Comparison of ENCODE assay signal across 8 mouse cellular contexts in genomic region chr9:66945647-66946641, GRCm38 (mm10). TPM values are rescaled to one million over a fixed set of nuclear protein-coding genes. Genes with fewer than 3 reads are reported as not detected.
DNase-seq lines count a peak whose midpoint lies in the region; ATAC-seq and TF ChIP-seq lines count a peak whose summit lies in the region.

Gene Rps27l (plus strand): TSS chr9:66946086.

- ATAC-seq in embryonic facial prominence, embryonic 14.5 days (ENCODE audit: low read depth) = peak; percentile 99
- peak; percentile 100 for ATAC-seq in limb, embryonic 13.5 days (ENCODE audit: low FRiP score, low read depth)
- ATAC-seq in midbrain, embryonic 16.5 days = peak; percentile 99

- H3K9ac ChIP-seq in embryonic facial prominence, embryonic 14.5 days (ENCODE audit: low read depth, low read length) = peak within 1 kb of the TSS; percentile 93
- H3K9ac ChIP-seq in heart, adult 2 months (ENCODE audit: low read depth, low read length) = peak within 1 kb of the TSS; percentile 87
- H3K9ac ChIP-seq in limb, embryonic 13.5 days = peak within 1 kb of the TSS; percentile 95
- H3K9ac ChIP-seq in midbrain, embryonic 16.5 days (ENCODE audit: low read depth, low read length) = peak within 1 kb of the TSS; percentile 89

- peak; percentile 90 for TF ChIP-seq POLR2A in heart, adult 2 months (IDR thresholded peaks at IDR 0.05; ENCODE audit: insufficient read depth, low read depth, low read length)

- peaks cover 14% of the 10 kb centered on the region for H3K36me3 ChIP-seq in embryonic facial prominence, embryonic 14.5 days (ENCODE audit: control insufficient read depth, insufficient read depth, low read length)
- H3K36me3 ChIP-seq in heart, adult 2 months (ENCODE audit: control insufficient read depth, insufficient read depth, low read length) = peaks cover 7% of the 10 kb centered on the region
- H3K36me3 ChIP-seq in limb, embryonic 13.5 days = peaks cover 11% of the 10 kb centered on the region
- 0 out of 2 replicates have a peak, but pooled peaks cover 2% of the 10 kb centered on the region for H3K36me3 ChIP-seq in midbrain, embryonic 16.5 days (ENCODE audit: control insufficient read depth, insufficient read depth, low read length)

- intact Hi-C loops in heart, adult 2 months (cut with DNase I) = loop anchor here (2.0 kb wide), 2 partner anchors 27 to 29 kb away; partner anchors contain the start of genes Lactb and Rab8b

- no peak; the same call in 1 of the 2 replicates for TF ChIP-seq EP300 in heart, adult 2 months (IDR thresholded peaks at IDR 0.05; ENCODE audit: insufficient read depth, low read depth, low read length)

- no peaks in the 10 kb centered on the region for H3K79me2 ChIP-seq in heart, adult 2 months (replicated peaks; ENCODE audit: control insufficient read depth, insufficient read depth, low read length)

- H3K27ac ChIP-seq in embryonic facial prominence, embryonic 14.5 days (replicated peaks; ENCODE audit: low read depth, low read length) = peak within 1 kb of the TSS; percentile 97
- H3K27ac ChIP-seq in heart, adult 2 months = peak within 1 kb of the TSS; percentile 98
- peak within 1 kb of the TSS; percentile 96 for H3K27ac ChIP-seq in limb, embryonic 13.5 days
- H3K27ac ChIP-seq in midbrain, embryonic 16.5 days (ENCODE audit: low read length) = peak within 1 kb of the TSS; percentile 96

- H3K4me3 ChIP-seq in embryonic facial prominence, embryonic 14.5 days (ENCODE audit: low read depth, low read length) = peak within 1 kb of the TSS; percentile 98
- H3K4me3 ChIP-seq in heart, adult 2 months = peak within 1 kb of the TSS; percentile 91
- peak within 1 kb of the TSS; percentile 91 for H3K4me3 ChIP-seq in limb, embryonic 13.5 days
- peak within 1 kb of the TSS; percentile 89 for H3K4me3 ChIP-seq in midbrain, embryonic 16.5 days (ENCODE audit: low read depth, low read length)

- peak; percentile 92 for DNase-seq in 3T3-L1 (ENCODE audit: low read depth, low spot score)
- peak; percentile 89 to 90 for DNase-seq in adrenal gland, postnatal 4 days (ENCODE audit: low spot score in 2 of 2)
- peak; percentile 96 for DNase-seq in embryonic facial prominence, embryonic 14.5 days (ENCODE audit: low spot score)
- DNase-seq in heart, adult 2 months = peak; percentile 96
- DNase-seq in kidney, adult 8-10 months = peak; percentile 95 to 96
- DNase-seq in spleen, postnatal 10 days (ENCODE audit: low spot score in 2 of 2) = peak; percentile 92 to 96

- H3K27me3 ChIP-seq in embryonic facial prominence, embryonic 14.5 days (replicated peaks; ENCODE audit: control insufficient read depth, insufficient read depth, low read length) = no peaks in the 10 kb centered on the region
- H3K27me3 ChIP-seq in heart, adult 2 months (ENCODE audit: control insufficient read depth, insufficient read depth, low read length) = no peaks in the 10 kb centered on the region
- no peaks in the 10 kb centered on the region for H3K27me3 ChIP-seq in limb, embryonic 13.5 days
- no peaks in the 10 kb centered on the region for H3K27me3 ChIP-seq in midbrain, embryonic 16.5 days (ENCODE audit: control insufficient read depth, insufficient read depth, low read depth, low read length)

- peak within 1 kb of the TSS; percentile 68 for H3K4me2 ChIP-seq in embryonic facial prominence, embryonic 14.5 days (ENCODE audit: low read depth, low read length)
- H3K4me2 ChIP-seq in limb, embryonic 13.5 days (replicated peaks) = peak within 1 kb of the TSS; percentile 89
- peak within 1 kb of the TSS; percentile 93 for H3K4me2 ChIP-seq in midbrain, embryonic 16.5 days (ENCODE audit: low read length)

- H3K4me1 ChIP-seq in embryonic facial prominence, embryonic 14.5 days (ENCODE audit: control insufficient read depth, insufficient read depth, low read length) = peaks cover 9% of the 10 kb centered on the region; the same call in 1 of the 2 replicates
- H3K4me1 ChIP-seq in heart, adult 2 months (ENCODE audit: control insufficient read depth, insufficient read depth, low read length) = no peaks in the 10 kb centered on the region; the same call in 1 of the 2 replicates
- peaks cover 14% of the 10 kb centered on the region; the same call in 1 of the 2 replicates for H3K4me1 ChIP-seq in limb, embryonic 13.5 days
- H3K4me1 ChIP-seq in midbrain, embryonic 16.5 days (ENCODE audit: control insufficient read depth, insufficient read depth, low read length) = peaks cover 8% of the 10 kb centered on the region

- WGBS in embryonic facial prominence, embryonic 14.5 days = under 1% methylated on average over 70 of the region's 77 CpGs
- WGBS in heart, adult 2 months = under 1% methylated on average over 77 of the region's 77 CpGs
- under 1% methylated on average over 77 of the region's 77 CpGs for WGBS in limb, embryonic 13.5 days
- under 1% methylated on average over 76 of the region's 77 CpGs for WGBS in midbrain, embryonic 16.5 days

- peak; percentile 19; the same call in 1 of the 2 replicates for TF ChIP-seq CTCF in heart, adult 2 months (IDR thresholded peaks at IDR 0.05)

- H3K9me3 ChIP-seq in embryonic facial prominence, embryonic 14.5 days (ENCODE audit: control insufficient read depth, low read length) = no peaks in the 10 kb centered on the region
- H3K9me3 ChIP-seq in limb, embryonic 13.5 days = no peaks in the 10 kb centered on the region
- H3K9me3 ChIP-seq in midbrain, embryonic 16.5 days (replicated peaks; ENCODE audit: control insufficient read depth, low read length, poor library complexity, severe bottlenecking) = no peaks in the 10 kb centered on the region

RNA-seq across cellular contexts. Expression of gene Rps27l, which starts in this region (rescaled TPM):
- total RNA-seq in adrenal gland, postnatal 4 days (2021) = 100 to 1,000 TPM; 301 to 308 TPM
- 577 and 678 TPM in 2 replicates for polyA plus RNA-seq in embryonic facial prominence, embryonic 14.5 days (2014; fragmentation: Nextera tagmentation; extraction: Ambion mirVana)
- 100 to 1,000 TPM; 157 to 180 TPM for total RNA-seq in heart, adult 2 months (2021)
- 53.5 and 79.3 TPM in 2 replicates for polyA plus RNA-seq in heart, adult 2 months (2012; rRNA removed)
- polyA plus RNA-seq in limb, embryonic 13.5 days (2015; fragmentation: Nextera tagmentation; extraction: Ambion mirVana) = 626 and 654 TPM in 2 replicates
- 157 and 180 TPM in 2 replicates for polyA plus RNA-seq in midbrain, embryonic 16.5 days (2015; fragmentation: Nextera tagmentation; extraction: Ambion mirVana)

Comparison
In these comparisons a context has a peak if more than half of its experiments do, and no peak if none do; other contexts are left out.
1. Peak in every context shown above with its lines: DNase-seq, ATAC-seq, H3K4me3 ChIP-seq and H3K27ac ChIP-seq.